Mouse (Mus musculus) right cerebral cortex, postnatal 36 days (tissue): ENCODE results near the gene Ric8b.

ENCODE experiments used
- DNase-seq, 2 experiments: peaks; one replicate each; pipeline ENCODE4 v3.0.0; 2022; ENCODE audit warnings: low spot score in 2 of 2, mixed read lengths in 1 of 2

Ric8b gene

GRCm38 (mm10) chr10:84909021-84909801, 8.2 kb upstream of the Ric8b start:
- DNase-seq, result peak in 1 of 2 experiments; percentile 55

GRCm38 (mm10) chr10:84910194-84910593, 7.2 kb upstream of the Ric8b start:
- no peak for DNase-seq

- DNase-seq, result no peak
These were observed 6.5 kb upstream of the Ric8b start for GRCm38 (mm10) chr10:84910758-84911384.

GRCm38 (mm10) chr10:84913148-84913547, 4.3 kb upstream of the Ric8b start:
- DNase-seq, result no peak

- no peak for DNase-seq
These were observed 1.9 kb upstream of the Ric8b start for GRCm38 (mm10) chr10:84915476-84915875.

- DNase-seq, result peak in 1 of 2 experiments; percentile 48
These were observed 297 bp downstream of the Ric8b start for GRCm38 (mm10) chr10:84917731-84918095.

- DNase-seq, result no peak
These were observed 8.9 kb downstream of the Ric8b start for GRCm38 (mm10) chr10:84926336-84926735.

- DNase-seq, result no peak
These were observed 9.5 kb downstream of the Ric8b start for GRCm38 (mm10) chr10:84926885-84927284.

- no peak for DNase-seq
These were observed 11.0 kb downstream of the Ric8b start for GRCm38 (mm10) chr10:84928465-84928864.

GRCm38 (mm10) chr10:84935553-84936209, 18.3 kb downstream of the Ric8b start:
- DNase-seq, result no peak

GRCm38 (mm10) chr10:84936832-84937515, 19.6 kb downstream of the Ric8b start:
- DNase-seq, result no peak

GRCm38 (mm10) chr10:84938094-84938820, 20.8 kb downstream of the Ric8b start:
- DNase-seq, result no peak

- no peak for DNase-seq
These were observed 21.5 kb downstream of the Ric8b start for GRCm38 (mm10) chr10:84938886-84939285.

- no peak for DNase-seq
These were observed 22.9 kb downstream of the Ric8b start for GRCm38 (mm10) chr10:84940356-84940755.

- DNase-seq, result no peak
These were observed 28.3 kb downstream of the Ric8b start for GRCm38 (mm10) chr10:84945692-84946091.

- no peak for DNase-seq
These were observed 31.7 kb downstream of the Ric8b start for GRCm38 (mm10) chr10:84948970-84949683.

- DNase-seq, result no peak
These were observed 32.2 kb downstream of the Ric8b start for GRCm38 (mm10) chr10:84949684-84950010.

GRCm38 (mm10) chr10:84950384-84950783, 33.0 kb downstream of the Ric8b start:
- peak in 1 of 2 experiments; percentile 32 for DNase-seq

GRCm38 (mm10) chr10:84954236-84954635, 36.8 kb downstream of the Ric8b start:
- no peak for DNase-seq

- DNase-seq, result no peak
These were observed 38.8 kb downstream of the Ric8b start for GRCm38 (mm10) chr10:84956173-84956572.

- no peak for DNase-seq
These were observed 41.2 kb downstream of the Ric8b start for GRCm38 (mm10) chr10:84958597-84958996.
